In genomic region chr7:16400689-16401611, GRCm38 (mm10) we compare ENCODE assay signal across 8 mouse cellular contexts. TPM values are rescaled to one million over a fixed set of nuclear protein-coding genes. Genes with fewer than 3 reads are reported as not detected.
DNase-seq lines count a peak whose midpoint lies in the region; ATAC-seq lines count a peak whose summit lies in the region.

Zc3h4 (plus strand) TSS chr7:16400910.

- H3K4me3 ChIP-seq in brown adipose tissue, adult 24 weeks (ENCODE audit: insufficient read depth, low read depth, low read length), result peak within 1 kb of the TSS; percentile 93
- peak within 1 kb of the TSS; percentile 95 for H3K4me3 ChIP-seq in heart, embryonic 13.5 days
- peak within 1 kb of the TSS; percentile 92 for H3K4me3 ChIP-seq in liver, embryonic 13.5 days (replicated peaks)
- peak within 1 kb of the TSS; percentile 75 for H3K4me3 ChIP-seq in stomach, embryonic 14.5 days (ENCODE audit: low read depth, low read length)

- peak; percentile 22 for ATAC-seq in CD4-positive, CD25-positive, alpha-beta regulatory T cell, adult 4 months
- ATAC-seq in heart, embryonic 13.5 days (ENCODE audit: extremely low read depth, insufficient number of reproducible peaks, low FRiP score, low TSS enrichment), result peak; percentile 29; the same call in 1 of the 2 replicates
- ATAC-seq in liver, embryonic 13.5 days (ENCODE audit: low read depth), result peak; percentile 55
- ATAC-seq in stomach, embryonic 14.5 days (ENCODE audit: insufficient number of reproducible peaks, insufficient read depth, low FRiP score, low read depth), result peak; percentile 35

- WGBS in heart, embryonic 13.5 days, result under 1% methylated on average over 79 of the region's 85 CpGs
- WGBS in liver, embryonic 13.5 days (ENCODE audit: insufficient replicate concordance), result under 1% methylated on average over 70 of the region's 85 CpGs
- WGBS in stomach, embryonic 14.5 days, result 1% methylated on average over 55 of the region's 85 CpGs

- peak within 1 kb of the TSS; percentile 92 for H3K4me2 ChIP-seq in heart, embryonic 13.5 days
- peak within 1 kb of the TSS; percentile 88 for H3K4me2 ChIP-seq in liver, embryonic 13.5 days
- peak within 1 kb of the TSS; percentile 98 for H3K4me2 ChIP-seq in stomach, embryonic 14.5 days (replicated peaks; ENCODE audit: low read depth, low read length)

- peak; percentile 47 for DNase-seq in fibroblast of lung, adult 2 months (ENCODE audit: low read depth)
- peak; percentile 94 for DNase-seq in kidney, postnatal 10 days
- DNase-seq in liver, embryonic 13.5 days, result peak; percentile 85
- peak; percentile 84 to 86 for DNase-seq in natural killer cell, adult 2 months (ENCODE audit: low spot score in 2 of 2)

- peak within 1 kb of the TSS; percentile 100 for H3K9ac ChIP-seq in heart, embryonic 13.5 days
- H3K9ac ChIP-seq in liver, embryonic 13.5 days, result peak within 1 kb of the TSS; percentile 100
- peak within 1 kb of the TSS; percentile 100 for H3K9ac ChIP-seq in stomach, embryonic 14.5 days (replicated peaks; ENCODE audit: low read depth, low read length)

- no peaks in the 10 kb centered on the region for H3K27me3 ChIP-seq in heart, embryonic 13.5 days (replicated peaks)
- H3K27me3 ChIP-seq in liver, embryonic 13.5 days, result no peaks in the 10 kb centered on the region
- no peaks in the 10 kb centered on the region for H3K27me3 ChIP-seq in stomach, embryonic 14.5 days (ENCODE audit: control insufficient read depth, insufficient read depth, low read length)

- peak within 1 kb of the TSS; percentile 100 for H3K27ac ChIP-seq in brown adipose tissue, adult 24 weeks (replicated peaks; ENCODE audit: low read depth, low read length)
- H3K27ac ChIP-seq in heart, embryonic 13.5 days (replicated peaks), result peak within 1 kb of the TSS; percentile 100
- H3K27ac ChIP-seq in liver, embryonic 13.5 days, result peak within 1 kb of the TSS; percentile 100
- H3K27ac ChIP-seq in stomach, embryonic 14.5 days (ENCODE audit: low read length), result peak within 1 kb of the TSS; percentile 100

- H3K4me1 ChIP-seq in brown adipose tissue, adult 24 weeks (ENCODE audit: control insufficient read depth, insufficient read depth, insufficient read length, low read length), result peaks cover 25% of the 10 kb centered on the region
- peaks cover 35% of the 10 kb centered on the region for H3K4me1 ChIP-seq in heart, embryonic 13.5 days
- H3K4me1 ChIP-seq in liver, embryonic 13.5 days (replicated peaks), result peaks cover 51% of the 10 kb centered on the region
- H3K4me1 ChIP-seq in stomach, embryonic 14.5 days (ENCODE audit: control insufficient read depth, insufficient read depth, low read length), result peaks cover 30% of the 10 kb centered on the region

- no peaks in the 10 kb centered on the region for H3K36me3 ChIP-seq in heart, embryonic 13.5 days
- H3K36me3 ChIP-seq in liver, embryonic 13.5 days, result 0 out of 2 replicates have a peak, but pooled peaks cover 7% of the 10 kb centered on the region
- H3K36me3 ChIP-seq in stomach, embryonic 14.5 days (ENCODE audit: control insufficient read depth, insufficient read depth, low read length), result no peaks in the 10 kb centered on the region

- H3K9me3 ChIP-seq in heart, embryonic 13.5 days, result no peaks in the 10 kb centered on the region
- H3K9me3 ChIP-seq in liver, embryonic 13.5 days (replicated peaks), result no peaks in the 10 kb centered on the region
- H3K9me3 ChIP-seq in stomach, embryonic 14.5 days (ENCODE audit: control insufficient read depth, low read depth, low read length), result no peaks in the 10 kb centered on the region

RNA-seq across cellular contexts. Expression of gene Zc3h4, which starts in this region (rescaled TPM):
- 10 to 100 TPM; 13.5 to 18.0 TPM for polyA plus RNA-seq in CD4-positive, CD25-positive, alpha-beta regulatory T cell, adult 4 months (2017; shearing (Covaris generic))
- 11.0 and 12.2 TPM in 2 replicates for polyA plus RNA-seq in brown adipose tissue, adult 24 weeks (2012; ENCODE audit: insufficient read depth, insufficient read length, missing spikeins)
- polyA plus RNA-seq in heart, embryonic 13.5 days (2015; fragmentation: Nextera tagmentation; extraction: Ambion mirVana), result 8.2 and 8.7 TPM in 2 replicates
- 8.2 and 8.3 TPM in 2 replicates for polyA plus RNA-seq in liver, embryonic 13.5 days (2015; fragmentation: Nextera tagmentation; extraction: Ambion mirVana)
- polyA plus RNA-seq in stomach, embryonic 14.5 days (2014; fragmentation: Nextera tagmentation; extraction: Ambion mirVana), result 16.3 and 20.6 TPM in 2 replicates

Comparison
In these comparisons a context has a peak if more than half of its experiments do, and no peak if none do; other contexts are left out.
1. Peak in every context shown above with its lines: DNase-seq, ATAC-seq, H3K4me3 ChIP-seq and H3K27ac ChIP-seq.